Mouse (Mus musculus) MEL (cell line): Measurements from ENCODE around the gene Mier2. TPM values are rescaled to one million over a fixed set of nuclear protein-coding genes. Genes with fewer than 3 reads are reported as not detected.

Experiments
- DNase-seq: peaks from one replicate; pipeline ENCODE4 v3.0.0; 2011; ENCODE audit warnings: low read depth, low spot score
- H3K27ac ChIP-seq: 2 replicates; pipeline ENCODE4 v1.5.1; 2012; ENCODE audit warnings: low read depth, mild to moderate bottlenecking, control low read depth, low read length, moderate library complexity; ENCODE audit not compliant: control insufficient read depth
- H3K27me3 ChIP-seq, 2 experiments: fragments of 150-350 bp in 1 of 2; sonication (generic) in 1 of 2; 2 replicates each; pipeline ENCODE4 v1.6.1; 2012; ENCODE audit warnings: low read length in 2 of 2, mild to moderate bottlenecking in 2 of 2, improper control_type of control experiment in 1 of 2, moderate library complexity in 1 of 2; ENCODE audit not compliant: insufficient read depth in 2 of 2, control insufficient read depth in 1 of 2
- H3K36me3 ChIP-seq, 2 experiments: 2 replicates each; pipeline ENCODE4 v1.6.1; 2012 to 2014; ENCODE audit warnings: low read length in 2 of 2, improper control_type of control experiment in 1 of 2, inconsistent platforms in 1 of 2, mild to moderate bottlenecking in 1 of 2; ENCODE audit not compliant: insufficient read depth in 2 of 2, control insufficient read depth in 1 of 2
- H3K4me1 ChIP-seq, 2 experiments: fragments of 150-350 bp in 1 of 2; sonication (generic) in 1 of 2; 2 replicates each; pipeline ENCODE4 v1.6.1; 2012; ENCODE audit warnings: low read length in 2 of 2, improper control_type of control experiment in 1 of 2, mild to moderate bottlenecking in 1 of 2; ENCODE audit not compliant: insufficient read depth in 2 of 2, control insufficient read depth in 1 of 2
- H3K4me3 ChIP-seq, 2 experiments: fragments of 150-350 bp in 1 of 2; sonication (generic) in 1 of 2; 2 replicates each; pipeline ENCODE4 v1.5.1; 2012; ENCODE audit warnings: low read depth in 2 of 2, low read length in 2 of 2, mild to moderate bottlenecking in 2 of 2, moderate library complexity in 2 of 2, control low read depth in 1 of 2, improper control_type of control experiment in 1 of 2; ENCODE audit not compliant: control insufficient read depth in 1 of 2, insufficient read depth in 1 of 2
- H3K79me2 ChIP-seq: 2 replicates; pipeline ENCODE4 v1.6.1; 2012; ENCODE audit warnings: mild to moderate bottlenecking, low read length, moderate library complexity; ENCODE audit not compliant: control insufficient read depth, poor library complexity, insufficient read depth
- H3K9ac ChIP-seq: 2 replicates; pipeline ENCODE4 v1.6.1; 2012; ENCODE audit warnings: low read depth, mild to moderate bottlenecking, control low read depth, low read length, moderate library complexity; ENCODE audit not compliant: control insufficient read depth, poor library complexity, severe bottlenecking
- H3K9me3 ChIP-seq: fragments of 150-350 bp; sonication (generic); replicated peaks from 2 replicates; pipeline ENCODE4 v1.6.1; 2012; ENCODE audit warnings: mild to moderate bottlenecking, low read length, improper control_type of control experiment, moderate library complexity; ENCODE audit not compliant: insufficient read depth
- BHLHE40 ChIP-seq: IDR thresholded peaks from 2 replicates; pipeline ENCODE4 v1.6.1; 2012; ENCODE audit warnings: low read depth, mild to moderate bottlenecking, inconsistent platforms, low read length, improper control_type of control experiment, borderline replicate concordance
- CTCF ChIP-seq, 3 experiments: IDR thresholded peaks in 2 of 3; conservative IDR thresholded peaks in 1 of 3; 2 replicates each; pipeline ENCODE4 v1.5.1; 2011 to 2012; ENCODE audit warnings: low read length in 3 of 3, low read depth in 2 of 3, mild to moderate bottlenecking in 2 of 3, improper control_type of control experiment in 1 of 3, inconsistent platforms in 1 of 3, mixed read lengths in 1 of 3, moderate library complexity in 1 of 3; ENCODE audit not compliant: control insufficient read depth in 1 of 3, insufficient read depth in 1 of 3, poor library complexity in 1 of 3, severe bottlenecking in 1 of 3
- EP300 ChIP-seq, 2 experiments: IDR thresholded peaks; 2 replicates each; pipeline ENCODE4 v1.6.1; 2011; ENCODE audit warnings: improper control_type of control experiment in 2 of 2, low read length in 2 of 2, low read depth in 1 of 2, mild to moderate bottlenecking in 1 of 2
- ETS1 ChIP-seq: IDR thresholded peaks from 2 replicates; pipeline ENCODE4 v1.6.1; 2012; ENCODE audit warnings: low read depth, mild to moderate bottlenecking, inconsistent platforms, low read length, improper control_type of control experiment, moderate library complexity
- GATA1 ChIP-seq: IDR thresholded peaks from 2 replicates; pipeline ENCODE4 v1.6.1; 2011; ENCODE audit warnings: low read depth, low read length, improper control_type of control experiment
- HCFC1 ChIP-seq: IDR thresholded peaks from 2 replicates; pipeline ENCODE4 v1.6.1; 2012; ENCODE audit warnings: low read depth, mild to moderate bottlenecking, inconsistent platforms, low read length, improper control_type of control experiment, moderate library complexity
- JUND ChIP-seq: IDR thresholded peaks from 2 replicates; pipeline ENCODE4 v1.6.1; 2011; ENCODE audit warnings: low read depth, mild to moderate bottlenecking, improper control_type of control experiment, low read length
- KAT2A ChIP-seq: conservative IDR thresholded peaks from 2 replicates; pipeline ENCODE4 v1.6.1; 2012; ENCODE audit warnings: low read depth, low read length, improper control_type of control experiment, inconsistent platforms
- MYC ChIP-seq: IDR thresholded peaks from 2 replicates; pipeline ENCODE4 v1.6.1; 2011; ENCODE audit warnings: low read depth, mild to moderate bottlenecking, low read length, improper control_type of control experiment, moderate library complexity
- RAD21 ChIP-seq: IDR thresholded peaks from 2 replicates; pipeline ENCODE4 v1.6.1; 2011; ENCODE audit warnings: mild to moderate bottlenecking, low read depth, low read length, improper control_type of control experiment
- RCOR1 ChIP-seq: IDR thresholded peaks from 2 replicates; pipeline ENCODE4 v1.6.1; 2012; ENCODE audit warnings: low read depth, mild to moderate bottlenecking, inconsistent platforms, low read length, improper control_type of control experiment
- SIN3A ChIP-seq: IDR thresholded peaks from 2 replicates; pipeline ENCODE4 v1.6.1; 2012; ENCODE audit warnings: low read length, improper control_type of control experiment, inconsistent platforms
- SMC3 ChIP-seq: IDR thresholded peaks from 2 replicates; pipeline ENCODE4 v1.6.1; 2011; ENCODE audit warnings: low read depth, low read length, improper control_type of control experiment
- TAL1 ChIP-seq: IDR thresholded peaks from 2 replicates; pipeline ENCODE4 v1.6.1; 2012; ENCODE audit warnings: mild to moderate bottlenecking, inconsistent platforms, low read length, moderate library complexity, mixed read lengths
- TBP ChIP-seq: IDR thresholded peaks from 2 replicates; pipeline ENCODE4 v1.8.0; 2011; ENCODE audit warnings: low read depth, low read length, improper control_type of control experiment
- ZC3H11A ChIP-seq: IDR thresholded peaks from 2 replicates; pipeline ENCODE4 v1.6.1; 2012; ENCODE audit warnings: low read depth, mild to moderate bottlenecking, inconsistent platforms, low read length, improper control_type of control experiment
- polyA plus RNA-seq, 2 experiments: library from polyadenylated mRNA; stranded (reverse) in 1 of 2; unstranded in 1 of 2; fragments of >175 nt in 1 of 2; fragments of >200 nt in 1 of 2; gene quantifications; 2 replicates each; pipeline versions ENCODE4 v1.2.1 to v1.2.4; 2012; ENCODE audit warnings: low replicate concordance in 2 of 2, low read depth in 1 of 2; ENCODE audit not compliant: insufficient read length in 2 of 2, insufficient read depth in 1 of 2, missing spikeins in 1 of 2
- total RNA-seq: library from RNA; depleted of rRNA; stranded (reverse); fragments of 300-350 nt; gene quantifications from 2 replicates; pipeline ENCODE4 v1.2.3, GENCODE M21; 2012

Gene Mier2
- total and polyA plus RNA-seq, 3 experiments: 24.8 to 36.2 TPM; not detected in 1

DNA sequence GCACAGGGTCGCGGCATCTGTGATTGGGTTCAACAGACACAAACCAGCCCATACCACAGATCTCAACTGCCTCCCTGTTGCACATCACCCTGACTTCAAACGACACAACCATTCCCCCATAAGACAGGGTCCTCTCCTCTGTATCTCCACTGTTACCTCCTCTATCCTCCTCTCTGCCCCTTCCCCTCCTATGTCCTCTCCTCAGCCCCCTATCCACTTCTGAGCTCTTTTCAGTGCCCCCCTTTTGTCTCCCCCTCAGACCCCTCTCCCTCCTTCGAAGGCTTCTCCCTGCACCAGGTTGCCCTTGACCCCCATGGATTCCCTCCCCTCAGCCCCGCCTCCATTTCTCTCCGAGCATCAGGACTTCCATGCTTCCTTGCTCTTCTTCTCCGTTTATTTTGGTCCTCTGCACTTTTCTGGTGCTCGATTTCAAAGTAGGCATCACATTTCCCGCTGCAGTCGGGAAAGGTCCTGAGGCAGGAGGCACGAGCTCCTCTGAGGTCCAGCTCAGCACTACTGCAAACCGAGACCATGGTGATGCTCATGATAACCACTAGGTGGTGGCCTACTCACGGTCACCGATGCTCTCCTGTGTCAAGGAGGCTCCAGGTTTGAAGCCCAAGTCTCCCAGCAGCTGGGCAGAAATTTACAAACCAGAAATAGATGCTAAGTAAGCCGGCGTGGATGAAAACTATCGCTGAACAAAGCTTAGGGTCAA lies 40.0 kb upstream of the Mier2 start:
- Histone ChIP-seq H3K4me3 (no peak overlapping the region), H3K9me3 (no peaks in the 10 kb centered on the region), H3K27me3 (no peaks in the 10 kb centered on the region), H3K9ac (no peak overlapping the region), H3K36me3 (peaks cover 0 to 5% of the 10 kb centered on the region in 2 experiments; a peak in 2 of 4 replicates), H3K79me2 (no peaks in the 10 kb centered on the region), H3K27ac (no peak overlapping the region), H3K4me1 (peaks cover 4 to 10% of the 10 kb centered on the region in 2 experiments)
- peak; percentile 86 for TF ChIP-seq RAD21
- no peak for TF ChIP-seq TBP
- TF ChIP-seq RCOR1: no peak
- no peak for TF ChIP-seq TAL1
- peak; percentile 80 to 89 (median 86) for TF ChIP-seq CTCF (IDR thresholded peaks at IDR 0.05 in 2 of 3, conservative IDR thresholded peaks at IDR 0.05 in 1 of 3; ENCODE audit: control insufficient read depth in 1 of 3, insufficient read depth in 1 of 3, low read depth in 2 of 3, low read length in 3 of 3, poor library complexity in 1 of 3, severe bottlenecking in 1 of 3)
- peak; percentile 36; the same call in 1 of the 2 replicates for TF ChIP-seq ZC3H11A
- TF ChIP-seq SMC3: peak; percentile 67
- TF ChIP-seq BHLHE40: no peak
- DNase-seq: peak; percentile 72

DNA sequence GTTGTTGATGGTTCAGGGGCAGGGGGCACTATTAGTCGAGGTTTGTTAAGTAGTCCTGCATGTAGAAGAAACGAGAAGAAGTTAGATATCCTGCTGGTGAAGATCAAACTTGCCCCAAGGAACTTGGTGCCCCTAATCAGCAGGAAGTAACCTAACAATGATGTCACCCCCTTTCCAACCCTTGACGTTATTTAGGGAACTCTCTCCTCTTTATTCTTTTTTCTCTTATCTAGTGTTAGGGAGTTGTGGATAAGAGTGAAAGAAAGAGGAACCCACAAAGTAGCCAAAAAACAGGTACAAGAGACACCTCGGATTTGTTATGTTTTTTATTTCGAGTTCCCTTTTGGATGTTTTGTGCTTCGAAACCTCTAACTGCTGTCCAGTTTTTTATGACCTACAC lies 39.1 kb upstream of the Mier2 start:
- no peaks in the 10 kb centered on the region for H3K27me3 ChIP-seq
- no peak overlapping the region for H3K27ac ChIP-seq
- no peaks in the 10 kb centered on the region for H3K9me3 ChIP-seq
- no peaks in the 10 kb centered on the region for H3K79me2 ChIP-seq
- peak; percentile 70 for DNase-seq
- TF ChIP-seq EP300 (IDR thresholded peaks at IDR 0.05; ENCODE audit: low read depth in 1 of 2, low read length in 2 of 2): peak; percentile 68 to 78
- peak; percentile 60; the same call in 1 of the 2 replicates for TF ChIP-seq RCOR1
- no peak for TF ChIP-seq MYC
- TF ChIP-seq TAL1: no peak
- no peak for TF ChIP-seq KAT2A
- TF ChIP-seq HCFC1: no peak
- TF ChIP-seq GATA1: peak; percentile 82
- no peak for TF ChIP-seq JUND
- 0 out of 2 replicates have a peak, but pooled peaks have one; percentile 38 for TF ChIP-seq SIN3A
- peak; percentile 89 for TF ChIP-seq ETS1
- H3K4me3 ChIP-seq: no peak overlapping the region
- H3K4me1 ChIP-seq: peaks cover 4 to 10% of the 10 kb centered on the region in 2 experiments
- H3K9ac ChIP-seq: no peak overlapping the region
- peaks cover 0 to 5% of the 10 kb centered on the region in 2 experiments; a peak in 2 of 4 replicates for H3K36me3 ChIP-seq
